Mouse (Mus musculus) liver, embryonic 12.5 days (tissue): ENCODE results near the gene Endod1. TPM values are rescaled to one million over a fixed set of nuclear protein-coding genes. Genes with fewer than 3 reads are reported as not detected.

Experiments
- ATAC-seq: fragments of 200-750 bp; cut with Nextera tagmentation; 2 replicates; pipeline ENCODE4 v1.8.0; 2017; ENCODE audit warnings: moderate number of reproducible peaks, mild to moderate bottlenecking, moderate library complexity
- H3K27ac ChIP-seq: fragments of 300-500 bp; sonication (generic); 2 replicates; pipeline ENCODE4 v1.5.1; 2016; ENCODE audit warnings: mild to moderate bottlenecking
- H3K27me3 ChIP-seq: fragments of 300-500 bp; sonication (generic); replicated peaks from 2 replicates; pipeline ENCODE4 v1.6.1; 2016; ENCODE audit warnings: mild to moderate bottlenecking, moderate library complexity
- H3K36me3 ChIP-seq: fragments of 300-500 bp; sonication (generic); 2 replicates; pipeline ENCODE4 v1.6.1; 2016; ENCODE audit warnings: mild to moderate bottlenecking, moderate library complexity
- H3K4me1 ChIP-seq: fragments of 300-500 bp; sonication (generic); 2 replicates; pipeline ENCODE4 v1.6.1; 2016
- H3K4me2 ChIP-seq: fragments of 300-500 bp; sonication (generic); 2 replicates; pipeline ENCODE4 v1.6.1; 2016; ENCODE audit warnings: mild to moderate bottlenecking, moderate library complexity
- H3K4me3 ChIP-seq: fragments of 300-500 bp; sonication (generic); 2 replicates; pipeline ENCODE4 v1.5.1; 2016; ENCODE audit warnings: mild to moderate bottlenecking, moderate library complexity
- H3K9ac ChIP-seq: fragments of 300-500 bp; sonication (generic); 2 replicates; pipeline ENCODE4 v1.6.1; 2016; ENCODE audit warnings: mild to moderate bottlenecking, moderate library complexity
- H3K9me3 ChIP-seq: fragments of 300-500 bp; sonication (generic); replicated peaks from 2 replicates; pipeline ENCODE4 v1.6.1; 2016; ENCODE audit warnings: mild to moderate bottlenecking, moderate library complexity
- WGBS: fragments of 180-500 bp; shearing (Covaris S2); methylation state at CpG from one replicate; pipeline ENCODE4 v1.1.7; 2016; ENCODE audit not compliant: insufficient replicate concordance; 5-methylcytosine and 5-hydroxymethylcytosine counted together
- polyA plus RNA-seq: library from polyadenylated mRNA; unstranded; fragments of >200 nt; fragmentation: Nextera tagmentation; extraction: Ambion mirVana; gene quantifications from 2 replicates; pipeline ENCODE4 v1.2.1, GENCODE M21; 2016

Endod1 gene
- polyA plus RNA-seq, 1 experiment from 2014 or later, result 36.8 TPM

DNA sequence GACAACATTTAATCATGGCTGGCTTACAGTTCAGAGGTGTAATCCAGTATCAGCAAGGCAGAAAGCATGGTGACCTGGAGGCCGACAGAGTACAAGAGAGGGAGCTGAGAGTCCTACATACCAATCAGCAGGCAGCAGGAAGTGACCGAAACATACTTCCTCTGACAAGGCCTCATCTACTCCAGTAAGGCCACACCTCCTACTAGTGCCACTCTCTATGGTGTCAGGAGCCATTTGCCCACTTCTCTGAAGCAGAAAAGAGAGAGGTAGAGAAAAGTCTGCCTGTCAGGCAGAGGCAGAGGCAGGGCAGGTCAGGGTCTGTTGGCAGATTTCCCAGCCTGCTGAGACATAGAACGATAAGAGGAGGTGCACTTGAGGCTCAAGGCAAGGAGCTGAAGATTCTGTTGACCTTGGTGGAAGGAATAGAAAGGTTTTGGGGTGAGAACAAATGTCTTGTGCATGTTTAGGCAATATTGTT, 10.6 kb upstream of the Endod1 start:
- Histone ChIP-seq H3K9ac (no peak overlapping the region), H3K27ac (no peak overlapping the region), H3K27me3 (no peaks in the 10 kb centered on the region), H3K36me3 (no peaks in the 10 kb centered on the region), H3K4me1 (peaks cover 28% of the 10 kb centered on the region), H3K4me2 (no peak overlapping the region), H3K4me3 (no peak overlapping the region), H3K9me3 (no peaks in the 10 kb centered on the region)
- ATAC-seq, result peak; percentile 6; the same call in 1 of the 2 replicates
- WGBS, result 72% methylated on average over 3 of the region's 3 CpGs

DNA sequence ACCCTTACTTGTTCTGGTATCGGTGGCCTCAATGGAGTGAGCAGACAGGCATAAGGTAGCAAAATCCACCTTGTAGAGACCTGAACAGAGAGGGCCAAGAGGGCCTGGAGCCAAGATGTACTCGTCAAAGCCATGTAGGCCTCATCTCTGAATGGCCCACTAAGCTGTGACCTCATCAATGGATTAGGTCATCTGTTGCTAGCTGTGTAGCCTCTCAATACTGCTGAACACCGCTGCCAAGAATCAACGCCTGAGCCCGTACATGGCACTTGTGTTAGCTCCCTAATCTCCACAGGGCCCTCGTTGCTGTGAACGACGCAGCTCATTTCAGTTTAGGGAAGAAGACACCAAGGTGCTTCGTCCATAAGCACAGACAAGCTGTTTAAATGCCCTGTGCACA, 10.0 kb upstream of the Endod1 start:
- H3K36me3 ChIP-seq, result no peaks in the 10 kb centered on the region

GRCm38 (mm10) chr9:14390278-14390677, 9.0 kb upstream of the Endod1 start:
- no peak for ATAC-seq
- 77% methylated on average over 1 of the region's 1 CpGs for WGBS

More for the DNA sequence above, 10.0 kb upstream of the Endod1 start:
- WGBS, result 78% methylated on average over 9 of the region's 9 CpGs
- no peak overlapping the region for H3K9ac ChIP-seq
- H3K4me3 ChIP-seq, result no peak overlapping the region
- H3K27ac ChIP-seq, result no peak overlapping the region
- H3K4me1 ChIP-seq, result peaks cover 30% of the 10 kb centered on the region
- no peak for ATAC-seq
- H3K4me2 ChIP-seq, result no peak overlapping the region
- no peaks in the 10 kb centered on the region for H3K27me3 ChIP-seq
- H3K9me3 ChIP-seq, result no peaks in the 10 kb centered on the region

DNA sequence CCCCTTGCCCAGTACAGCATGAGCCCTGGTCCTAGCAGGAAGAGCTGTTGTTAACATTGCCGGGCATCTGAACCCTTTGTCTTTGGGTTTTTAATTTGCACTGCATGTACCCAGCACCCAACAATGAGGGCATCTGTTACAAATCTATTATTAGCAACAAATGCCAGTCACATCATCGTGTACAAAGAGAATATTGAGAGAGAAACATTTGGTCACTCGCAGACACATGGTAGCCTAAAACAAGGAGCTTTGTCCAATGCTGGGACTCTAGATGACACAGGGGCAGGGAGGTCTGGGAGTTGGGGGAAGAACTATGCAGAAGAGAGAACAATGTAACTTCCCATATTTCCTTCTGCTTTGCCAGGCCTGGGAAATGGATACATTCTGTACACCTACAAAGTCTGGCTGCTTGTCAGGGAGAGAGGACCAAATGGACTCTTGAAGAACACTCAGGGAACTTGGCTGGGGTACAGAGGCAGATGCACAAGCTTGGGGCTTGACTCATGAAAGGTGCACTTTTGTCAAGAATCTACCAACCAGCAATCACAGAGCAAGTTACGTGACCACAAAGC, 7.8 kb upstream of the Endod1 start:
- H3K4me1 ChIP-seq, result peaks cover 25% of the 10 kb centered on the region
- no peaks in the 10 kb centered on the region for H3K27me3 ChIP-seq
- H3K27ac ChIP-seq, result no peak overlapping the region
- no peak overlapping the region for H3K4me3 ChIP-seq
- no peaks in the 10 kb centered on the region for H3K9me3 ChIP-seq
- 71% methylated on average over 4 of the region's 4 CpGs for WGBS
- H3K4me2 ChIP-seq, result no peak overlapping the region
- no peak overlapping the region for H3K9ac ChIP-seq
- no peaks in the 10 kb centered on the region for H3K36me3 ChIP-seq
- ATAC-seq, result no peak

More at GRCm38 (mm10) chr9:14390278-14390677, 9.0 kb upstream of the Endod1 start:
- H3K9ac ChIP-seq, result no peak overlapping the region
- no peak overlapping the region for H3K4me2 ChIP-seq
- no peak overlapping the region for H3K27ac ChIP-seq
- no peaks in the 10 kb centered on the region for H3K27me3 ChIP-seq
- H3K4me1 ChIP-seq, result peaks cover 32% of the 10 kb centered on the region
- no peak overlapping the region for H3K4me3 ChIP-seq
- no peaks in the 10 kb centered on the region for H3K36me3 ChIP-seq
- no peaks in the 10 kb centered on the region for H3K9me3 ChIP-seq

GRCm38 (mm10) chr9:14388001-14388400, 6.7 kb upstream of the Endod1 start:
- H3K4me3 ChIP-seq, result no peak overlapping the region
- no peak overlapping the region for H3K27ac ChIP-seq
- no peak for ATAC-seq
- no peaks in the 10 kb centered on the region for H3K9me3 ChIP-seq
- no peak overlapping the region for H3K4me2 ChIP-seq
- no peak overlapping the region for H3K9ac ChIP-seq
- H3K36me3 ChIP-seq, result no peaks in the 10 kb centered on the region
- 95% methylated on average over 1 of the region's 1 CpGs for WGBS
- H3K27me3 ChIP-seq, result no peaks in the 10 kb centered on the region
- H3K4me1 ChIP-seq, result peaks cover 35% of the 10 kb centered on the region

DNA sequence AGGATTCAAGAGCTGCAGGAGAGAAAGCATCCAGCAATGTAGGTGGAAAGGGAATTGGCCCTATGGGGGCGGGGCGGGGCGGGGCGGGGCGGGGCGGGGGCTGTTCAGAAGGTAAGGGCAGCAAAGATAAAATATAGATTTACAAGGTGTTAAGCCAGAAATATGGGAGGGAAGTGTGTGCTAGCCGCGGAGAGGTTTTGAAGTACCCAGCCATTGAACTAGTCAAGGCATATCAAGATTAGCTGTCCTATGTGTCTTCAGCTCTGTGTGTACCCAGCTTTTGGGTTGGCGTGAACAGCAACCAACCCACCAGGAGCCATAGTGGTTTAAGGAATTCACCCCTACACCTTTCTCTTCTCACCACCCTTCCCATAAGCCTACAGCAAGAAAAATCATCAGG, 5.5 kb upstream of the Endod1 start:
- H3K4me2 ChIP-seq, result peak overlapping the region; percentile 43
- peaks cover 47% of the 10 kb centered on the region for H3K4me1 ChIP-seq
- no peak overlapping the region for H3K4me3 ChIP-seq
- ATAC-seq, result peak; percentile 72
- no peaks in the 10 kb centered on the region for H3K36me3 ChIP-seq
- H3K27me3 ChIP-seq, result no peaks in the 10 kb centered on the region
- WGBS, result 47% methylated on average over 9 of the region's 9 CpGs
- H3K9me3 ChIP-seq, result no peaks in the 10 kb centered on the region
- peak overlapping the region; percentile 67 for H3K27ac ChIP-seq
- H3K9ac ChIP-seq, result peak overlapping the region; percentile 6; the same call in 1 of the 2 replicates

DNA sequence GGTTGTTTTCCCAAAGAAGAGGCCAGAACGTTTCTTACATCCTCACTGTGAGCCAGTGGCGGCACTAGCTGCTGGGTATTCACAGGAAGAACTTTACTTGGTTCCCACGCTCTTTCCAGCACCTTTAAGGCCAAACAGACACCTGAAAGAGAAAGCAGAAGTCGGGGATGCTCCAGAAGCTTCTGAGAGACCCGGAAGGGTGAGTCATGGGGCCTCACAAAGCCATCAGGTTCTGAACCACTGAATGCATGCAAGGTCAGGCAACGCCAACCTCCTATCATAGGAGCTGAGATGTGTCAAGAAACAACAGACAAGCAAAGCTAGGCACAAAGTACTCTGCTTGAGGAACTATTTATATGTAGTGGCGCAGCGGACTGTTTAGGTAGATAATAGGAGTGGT, 4.4 kb upstream of the Endod1 start:
- Histone ChIP-seq H3K9ac (no peak overlapping the region), H3K4me3 (no peak overlapping the region), H3K4me2 (no peak overlapping the region), H3K4me1 (peaks cover 52% of the 10 kb centered on the region), H3K27me3 (no peaks in the 10 kb centered on the region), H3K9me3 (no peaks in the 10 kb centered on the region), H3K36me3 (no peaks in the 10 kb centered on the region), H3K27ac (peak overlapping the region; percentile 41; the same call in 1 of the 2 replicates)
- WGBS, result 73% methylated on average over 8 of the region's 8 CpGs
- no peak for ATAC-seq

DNA sequence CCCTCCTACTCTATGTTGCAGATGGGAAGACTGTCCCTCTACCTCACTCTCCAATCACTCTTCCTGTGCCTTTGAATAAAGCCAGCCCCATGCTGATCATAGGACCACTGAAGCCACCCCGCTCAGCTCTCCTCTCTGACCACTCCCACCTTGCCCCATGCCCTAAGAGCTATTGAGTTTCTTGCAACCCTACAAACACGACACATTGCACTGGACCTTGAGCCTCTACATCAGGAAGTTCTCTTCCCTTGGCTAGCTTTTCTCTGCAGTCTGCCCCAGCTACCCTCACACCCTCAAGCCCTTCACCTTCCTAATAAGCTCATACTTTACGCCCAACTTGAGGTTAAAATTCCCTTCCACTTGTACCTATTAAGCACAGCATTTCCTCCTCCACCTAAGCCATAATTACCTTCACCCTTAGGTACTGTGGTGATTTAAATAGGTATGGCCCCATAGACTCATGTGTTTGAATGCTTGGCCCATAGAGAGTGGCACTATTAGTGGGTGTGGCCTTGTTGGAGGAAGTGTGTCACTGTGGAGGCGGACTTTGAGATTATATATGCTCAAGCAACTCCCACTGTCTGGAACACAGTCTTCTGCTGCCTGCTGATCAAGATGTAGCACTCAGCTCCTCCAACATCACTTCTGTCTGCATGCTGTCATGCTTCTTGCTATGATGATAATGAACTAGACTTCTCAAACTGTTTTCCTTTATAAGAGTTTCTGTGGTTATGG, 2.0 kb upstream of the Endod1 start:
- H3K36me3 ChIP-seq, result peaks cover 2% of the 10 kb centered on the region
- H3K4me1 ChIP-seq, result peaks cover 72% of the 10 kb centered on the region
- ATAC-seq, result no peak
- WGBS, result 89% methylated on average over 4 of the region's 4 CpGs
- H3K27me3 ChIP-seq, result peaks cover 10% of the 10 kb centered on the region
- H3K4me3 ChIP-seq, result no peak overlapping the region
- 0 out of 2 replicates have a peak overlapping the region, but pooled peaks have one; percentile 12 for H3K9ac ChIP-seq
- H3K4me2 ChIP-seq, result no peak overlapping the region
- no peak overlapping the region; the same call in 1 of the 2 replicates for H3K27ac ChIP-seq
- no peaks in the 10 kb centered on the region for H3K9me3 ChIP-seq

DNA sequence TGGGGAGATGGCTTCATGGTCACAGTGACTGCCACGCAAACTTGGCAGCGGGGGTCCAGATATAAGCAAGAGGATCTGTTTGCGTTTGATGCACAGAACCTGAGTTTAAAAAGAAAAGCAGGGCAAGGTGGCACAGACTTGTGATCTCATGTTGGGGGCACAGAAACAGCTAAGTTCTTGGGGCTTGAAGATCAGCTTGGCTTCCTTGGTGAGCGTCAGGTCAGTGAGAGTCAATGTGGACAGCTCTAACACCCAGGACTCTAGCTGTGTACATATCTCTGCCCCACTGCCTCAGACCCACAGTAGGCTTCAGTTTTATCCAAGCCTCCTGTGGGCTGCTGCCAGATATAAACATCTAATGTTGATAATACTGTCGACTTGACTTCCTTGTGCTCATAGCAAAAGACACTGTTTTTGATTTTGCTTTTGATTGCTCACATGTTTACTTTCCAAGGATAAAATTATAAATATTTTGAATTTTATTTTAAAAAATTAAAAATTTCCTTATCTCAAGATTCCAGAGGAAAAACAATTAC, 1.0 kb upstream of the Endod1 start:
- Histone ChIP-seq H3K4me3 (peak overlapping the region; percentile 82; the same call in 1 of the 2 replicates), H3K4me2 (peak overlapping the region; percentile 91), H3K27me3 (peaks cover 14% of the 10 kb centered on the region), H3K27ac (peak overlapping the region; percentile 89), H3K36me3 (peaks cover 12% of the 10 kb centered on the region), H3K4me1 (peaks cover 77% of the 10 kb centered on the region), H3K9me3 (no peaks in the 10 kb centered on the region), H3K9ac (peak overlapping the region; percentile 93; the same call in 1 of the 2 replicates)
- no peak for ATAC-seq
- WGBS, result 62% methylated on average over 5 of the region's 5 CpGs

DNA sequence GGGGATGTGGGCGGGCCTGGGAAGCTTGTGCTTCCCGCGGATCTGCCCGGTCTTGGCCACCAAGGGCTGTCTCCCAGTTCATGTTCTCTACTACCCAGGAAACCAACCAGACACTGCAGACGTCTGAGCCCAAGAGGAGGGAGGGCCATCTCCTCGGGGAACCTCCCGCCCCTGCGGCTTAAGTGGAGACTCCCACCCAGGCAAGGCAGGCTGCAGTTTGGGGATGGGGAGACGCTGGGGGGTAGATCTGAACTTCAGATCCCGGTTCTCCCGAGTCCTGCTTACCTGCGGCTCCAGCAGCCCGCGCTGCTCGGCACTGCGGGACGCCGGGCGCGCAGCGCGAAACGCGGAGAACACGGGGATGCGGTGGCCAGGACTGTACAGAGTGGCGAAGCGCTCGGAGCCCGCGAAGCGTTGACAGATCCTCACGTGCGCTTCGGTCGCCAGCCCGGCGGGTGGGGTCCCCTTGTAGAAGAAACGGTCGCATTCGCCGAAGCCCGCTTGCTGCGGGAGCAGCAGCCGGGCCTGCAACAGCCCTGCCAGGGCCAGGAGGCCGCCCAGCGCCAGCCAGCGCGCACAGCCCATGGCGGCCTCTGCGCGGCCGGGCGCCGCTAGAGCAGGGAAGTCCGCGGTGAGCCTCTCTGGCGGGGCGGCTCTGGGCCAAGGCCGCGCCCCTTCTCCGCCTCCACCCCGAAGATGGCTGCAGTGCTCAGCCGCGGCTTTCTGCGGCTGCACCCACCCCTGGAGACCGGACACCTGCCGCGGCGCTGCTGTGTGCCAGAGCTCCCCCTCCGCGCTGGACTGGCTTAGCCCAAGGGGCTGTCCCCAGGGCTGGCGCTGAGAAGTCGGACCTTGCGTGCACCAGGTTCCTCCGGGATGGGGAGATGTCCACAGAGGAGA, 671 bp downstream of the Endod1 start:
- Histone ChIP-seq H3K4me2 (peak overlapping the region; percentile 91), H3K9me3 (no peaks in the 10 kb centered on the region), H3K9ac (peak overlapping the region; percentile 93), H3K4me1 (peaks cover 74% of the 10 kb centered on the region), H3K27ac (peak overlapping the region; percentile 89), H3K4me3 (peak overlapping the region; percentile 82), H3K27me3 (peaks cover 14% of the 10 kb centered on the region), H3K36me3 (peaks cover 29% of the 10 kb centered on the region)
- under 1% methylated on average over 76 of the region's 76 CpGs for WGBS
- ATAC-seq, result peak; percentile 96

DNA sequence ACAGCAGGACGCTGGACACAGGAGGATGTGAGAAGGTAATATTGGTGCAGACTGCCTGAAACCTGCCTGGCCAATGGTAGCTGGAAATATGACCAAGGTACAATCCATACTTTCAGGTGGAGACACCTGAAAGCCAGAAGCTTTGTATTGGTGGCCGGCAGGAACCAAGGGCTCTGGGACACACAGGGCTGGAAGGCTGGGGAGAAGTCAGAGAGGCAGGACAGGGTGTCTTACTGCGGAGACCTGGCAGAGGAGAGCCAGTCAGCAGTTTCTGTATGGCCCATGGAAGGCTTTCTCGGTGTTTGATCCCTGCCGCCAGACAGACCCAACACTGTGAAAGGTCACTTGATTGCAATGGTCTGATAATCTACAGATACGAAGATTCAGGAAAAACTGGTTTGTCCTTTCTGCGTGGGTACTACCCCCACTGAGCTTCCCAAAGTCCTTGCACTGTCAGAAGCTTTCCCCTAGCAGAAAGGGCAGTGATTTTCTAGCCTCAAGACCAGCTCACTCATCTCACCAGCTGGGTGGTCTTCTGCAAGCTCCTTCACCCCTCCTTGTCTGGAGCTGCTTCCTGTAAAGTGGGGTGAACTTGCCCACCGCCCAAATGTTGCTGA, 1.4 kb downstream of the Endod1 start:
- peaks cover 35% of the 10 kb centered on the region for H3K36me3 ChIP-seq
- ATAC-seq, result no peak
- H3K4me1 ChIP-seq, result peaks cover 79% of the 10 kb centered on the region
- H3K9me3 ChIP-seq, result no peaks in the 10 kb centered on the region
- peak overlapping the region; percentile 82 for H3K4me3 ChIP-seq
- 27% methylated on average over 8 of the region's 8 CpGs for WGBS
- H3K27ac ChIP-seq, result peak overlapping the region; percentile 89
- peak overlapping the region; percentile 93 for H3K9ac ChIP-seq
- peak overlapping the region; percentile 91 for H3K4me2 ChIP-seq
- H3K27me3 ChIP-seq, result peaks cover 14% of the 10 kb centered on the region
